Mouse (Mus musculus) kidney, adult 2 months (tissue): Measurements from ENCODE around the gene Wfdc8.

Source experiments
- CTCF ChIP-seq: fragments of 200-500 bp; conservative IDR thresholded peaks from 2 replicates; pipeline ENCODE4 v1.5.1; 2011; ENCODE audit warnings: low read depth, mild to moderate bottlenecking, control low read depth, low read length, moderate library complexity, mixed read lengths; ENCODE audit not compliant: insufficient read depth, insufficient read length
- POLR2A ChIP-seq: fragments of 200-500 bp; IDR thresholded peaks from one replicate; pipeline ENCODE4 v1.6.1; 2011; ENCODE audit warnings: low read depth, low read length, control low read depth

DNA sequence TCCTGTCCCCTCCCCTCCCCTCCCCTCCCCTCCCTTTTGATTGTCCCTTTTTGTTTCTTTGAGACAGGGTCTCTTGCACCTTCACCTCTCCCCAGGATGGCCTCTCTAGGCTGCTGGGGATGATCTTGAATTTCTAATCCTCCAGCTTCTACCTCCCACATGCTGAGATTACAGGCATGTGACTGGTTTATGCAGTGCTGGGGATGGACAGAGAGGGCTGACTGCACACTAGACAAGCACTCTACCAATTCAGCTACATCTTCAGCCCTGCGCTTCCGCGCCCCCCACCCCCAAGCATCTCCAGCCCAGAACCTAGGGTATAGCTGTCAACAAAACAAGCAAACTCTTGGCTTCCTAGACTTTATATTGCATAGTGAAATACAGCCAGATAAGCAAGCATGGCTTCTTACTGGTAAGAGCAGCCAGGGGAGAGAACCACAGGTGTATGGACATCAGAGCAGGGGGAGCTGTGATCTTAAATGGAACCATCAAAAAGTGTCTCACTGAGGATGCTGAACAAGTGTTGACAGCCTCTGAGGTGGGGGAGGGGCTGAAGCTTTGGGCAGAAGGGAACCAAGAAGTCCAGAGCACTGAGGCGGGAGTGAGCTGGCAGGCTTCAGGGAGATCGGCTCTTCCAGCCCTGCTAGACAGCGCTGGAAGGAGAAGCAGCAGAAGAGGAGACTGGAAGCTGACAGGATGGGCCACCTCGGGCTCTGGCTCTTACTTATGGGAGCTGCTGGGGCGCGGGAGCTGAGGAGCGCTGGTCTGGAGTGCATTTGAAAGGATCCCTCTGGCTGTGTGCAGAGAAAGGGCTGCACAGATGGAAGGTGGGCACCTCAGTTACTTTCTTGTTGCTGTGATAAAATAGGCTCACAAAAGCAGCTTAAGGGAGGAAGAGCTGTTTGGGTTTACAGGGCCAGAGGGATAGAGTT is 63.2 kb downstream of the Wfdc8 start:
- TF ChIP-seq CTCF, result no peak
- no peak for TF ChIP-seq POLR2A
